Mouse (Mus musculus): ENCODE measurements at regions not wholly inside any gene's neighbourhood (a gene's known extent, or its start where the extent isn't known, plus 50 kb on each side); places are given as distances from the start of the nearest gene placed in this dataset.
"Not testable (repeated sequence)": the region's sequence is repeated elsewhere in the genome, so short reads cannot be mapped to it uniquely, and the experiment has no call there.

DNA sequence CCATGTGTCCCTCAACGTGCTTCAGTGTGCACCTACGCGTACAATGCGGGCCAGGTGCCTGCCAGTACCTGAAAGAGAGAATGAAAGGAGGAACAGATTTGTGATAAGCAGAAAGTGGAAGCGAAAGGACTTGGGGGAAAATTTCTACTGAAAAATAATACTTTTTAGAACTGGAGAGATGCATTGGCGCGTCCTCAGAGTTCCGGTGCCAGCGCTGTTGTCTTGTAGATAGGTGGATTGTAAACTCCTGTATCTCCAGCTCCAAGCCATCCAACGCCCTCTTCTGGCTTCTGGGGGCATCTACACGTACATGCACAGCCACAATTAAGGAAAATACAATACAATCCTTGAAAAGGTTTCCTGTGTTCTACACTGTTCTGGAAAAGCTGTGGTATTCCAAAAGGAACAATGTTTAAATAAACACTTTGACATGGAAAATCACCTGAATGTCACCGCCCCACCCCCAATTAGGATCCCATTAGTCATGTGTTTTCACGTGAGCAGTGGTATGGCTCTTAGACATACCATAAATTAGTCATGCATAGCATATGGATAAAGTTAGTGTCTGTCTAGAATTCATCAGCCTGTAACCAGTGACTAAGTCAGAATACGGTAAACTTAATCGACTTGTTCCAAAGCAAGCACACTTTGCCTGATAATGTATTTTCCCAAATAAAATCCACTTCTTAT lies 90.7 kb upstream of the Fam3c start:
- TF ChIP-seq MYOG (IDR thresholded peaks at IDR 0.05; ENCODE audit: control insufficient read depth, extremely low read depth, insufficient read length), result no peak
- no peak for TF ChIP-seq USF1 (IDR thresholded peaks at IDR 0.05; ENCODE audit: low read depth)
- no peak for TF ChIP-seq MAX (IDR thresholded peaks at IDR 0.05)
- TF ChIP-seq CTCF (IDR thresholded peaks at IDR 0.05; ENCODE audit: control insufficient read depth, insufficient read depth, insufficient read length), result no peak
- no peak for TF ChIP-seq FOSL1 (IDR thresholded peaks at IDR 0.05; ENCODE audit: insufficient read depth, low read length, poor library complexity, severe bottlenecking)
- Histone ChIP-seq H3K79me2 (ENCODE audit: control insufficient read depth, insufficient read depth) (no peaks in the 10 kb centered on the region), H3ac (ENCODE audit: control insufficient read depth, insufficient read length, low read depth) (no peak overlapping the region), H3K27me3 (ENCODE audit: control insufficient read depth, insufficient read depth, insufficient read length) (no peaks in the 10 kb centered on the region), H3K4me3 (ENCODE audit: insufficient read depth, poor library complexity, severe bottlenecking) (no peak overlapping the region), H3K79me3 (ENCODE audit: low read depth) (no peaks in the 10 kb centered on the region), H3K36me3 (ENCODE audit: control insufficient read depth, insufficient read depth) (no peaks in the 10 kb centered on the region)

DNA sequence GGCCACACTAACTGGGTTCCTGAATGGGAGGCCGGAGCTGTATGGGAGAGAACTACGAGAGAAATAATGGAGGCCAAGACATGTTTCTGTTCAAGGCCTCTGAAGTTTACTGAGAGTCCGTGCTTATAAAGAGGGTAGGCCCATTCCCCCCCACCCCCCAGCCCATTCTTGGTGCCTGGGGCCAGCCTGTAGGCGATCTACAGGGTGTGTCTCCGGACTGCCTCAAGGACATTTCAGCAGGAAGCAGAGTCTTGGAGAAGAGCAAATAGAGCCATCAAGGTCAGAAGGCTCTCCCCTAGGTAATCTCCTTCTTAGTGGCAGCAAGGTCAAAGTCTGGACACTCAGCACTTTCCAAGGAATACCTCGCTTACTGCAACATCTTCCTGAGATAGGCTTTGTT lies 88.8 kb upstream of the Fam3c start:
- not testable (repeated sequence) for H3K27me3 ChIP-seq (ENCODE audit: control insufficient read depth, insufficient read depth, insufficient read length); H3K79me3 ChIP-seq (ENCODE audit: low read depth); H3K79me2 ChIP-seq (ENCODE audit: control insufficient read depth, insufficient read depth)

DNA sequence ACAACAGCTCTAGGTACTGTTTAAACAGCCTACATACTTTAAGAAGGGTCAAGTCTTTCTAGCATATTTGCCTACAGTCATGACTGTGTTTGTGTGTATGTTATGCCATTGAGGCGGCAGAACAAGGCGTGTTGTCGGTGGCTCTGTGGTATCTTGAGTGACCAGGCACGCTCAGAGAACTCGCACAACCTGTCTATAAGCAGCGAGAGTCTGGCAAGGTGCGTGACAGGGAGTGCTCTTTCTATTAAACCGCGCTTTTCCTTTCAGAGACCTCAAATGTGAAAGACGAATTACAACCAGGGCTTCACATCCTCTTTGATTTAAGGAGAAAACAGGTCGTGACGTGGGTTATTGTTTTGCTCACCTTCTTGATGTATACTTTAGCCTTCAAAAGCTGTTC lies 88.2 kb upstream of the Fam3c start:
- TF ChIP-seq MAX (IDR thresholded peaks at IDR 0.05), result no peak
- TF ChIP-seq CEBPB (IDR thresholded peaks at IDR 0.05; ENCODE audit: low read depth), result no peak
- TF ChIP-seq MYOG (IDR thresholded peaks at IDR 0.05; ENCODE audit: control insufficient read depth, extremely low read depth, insufficient read length), result no peak
- no peak for TF ChIP-seq MYOD1 (IDR thresholded peaks at IDR 0.05; ENCODE audit: control insufficient read depth, insufficient read length, low read depth)
- no peak for TF ChIP-seq FOSL1 (IDR thresholded peaks at IDR 0.05; ENCODE audit: insufficient read depth, low read length, poor library complexity, severe bottlenecking)
- TF ChIP-seq USF1 (IDR thresholded peaks at IDR 0.05; ENCODE audit: low read depth), result no peak
- no peak for TF ChIP-seq CTCF (IDR thresholded peaks at IDR 0.05; ENCODE audit: control insufficient read depth, insufficient read depth, insufficient read length)
- Histone ChIP-seq H3K36me3 (ENCODE audit: control insufficient read depth, insufficient read depth) (no peaks in the 10 kb centered on the region), H3K79me2 (ENCODE audit: control insufficient read depth, insufficient read depth) (no peaks in the 10 kb centered on the region), H3ac (ENCODE audit: control insufficient read depth, insufficient read length, low read depth) (no peak overlapping the region), H3K79me3 (ENCODE audit: low read depth) (no peaks in the 10 kb centered on the region), H3K4me3 (ENCODE audit: insufficient read depth, poor library complexity, severe bottlenecking) (no peak overlapping the region), H3K27me3 (ENCODE audit: control insufficient read depth, insufficient read depth, insufficient read length) (no peaks in the 10 kb centered on the region)

More for the DNA sequence above, 88.8 kb upstream of the Fam3c start:
- H3K36me3 ChIP-seq (ENCODE audit: control insufficient read depth, insufficient read depth); H3ac ChIP-seq (ENCODE audit: control insufficient read depth, insufficient read length, low read depth); H3K4me3 ChIP-seq (ENCODE audit: insufficient read depth, poor library complexity, severe bottlenecking): not testable (repeated sequence)

DNA sequence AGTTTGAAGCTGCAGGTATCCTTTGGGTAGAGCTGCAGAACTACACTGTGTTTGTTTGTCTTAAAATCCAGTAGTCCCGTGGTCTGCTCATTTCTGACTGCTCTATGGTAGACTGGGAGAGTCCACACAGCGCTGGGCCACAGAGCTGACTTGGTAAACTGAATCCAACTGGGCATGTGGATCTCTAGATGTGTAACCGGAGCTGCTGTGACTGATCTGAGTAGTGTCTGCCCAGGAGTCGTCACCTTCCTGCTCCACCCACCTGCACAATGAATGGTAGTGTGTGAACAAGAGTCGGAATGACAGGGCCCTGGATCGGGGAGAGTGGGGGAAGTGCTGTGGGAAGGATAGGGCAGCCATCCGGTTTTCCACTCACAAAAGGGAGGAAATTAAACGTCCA lies 87.5 kb upstream of the Fam3c start:
- H3K27me3 ChIP-seq (ENCODE audit: control insufficient read depth, insufficient read depth, insufficient read length), result no peaks in the 10 kb centered on the region
- no peaks in the 10 kb centered on the region for H3K36me3 ChIP-seq (ENCODE audit: control insufficient read depth, insufficient read depth)
- no peak overlapping the region for H3ac ChIP-seq (ENCODE audit: control insufficient read depth, insufficient read length, low read depth)
- TF ChIP-seq MYOD1 (IDR thresholded peaks at IDR 0.05; ENCODE audit: control insufficient read depth, insufficient read length, low read depth), result no peak
- TF ChIP-seq MYOG (IDR thresholded peaks at IDR 0.05; ENCODE audit: control insufficient read depth, extremely low read depth, insufficient read length), result no peak
- TF ChIP-seq MAX (IDR thresholded peaks at IDR 0.05), result no peak
- TF ChIP-seq FOSL1 (IDR thresholded peaks at IDR 0.05; ENCODE audit: insufficient read depth, low read length, poor library complexity, severe bottlenecking), result no peak
- TF ChIP-seq CEBPB (IDR thresholded peaks at IDR 0.05; ENCODE audit: low read depth), result no peak
- H3K79me2 ChIP-seq (ENCODE audit: control insufficient read depth, insufficient read depth), result no peaks in the 10 kb centered on the region
- H3K4me3 ChIP-seq (ENCODE audit: insufficient read depth, poor library complexity, severe bottlenecking), result no peak overlapping the region
- no peaks in the 10 kb centered on the region for H3K79me3 ChIP-seq (ENCODE audit: low read depth)

DNA sequence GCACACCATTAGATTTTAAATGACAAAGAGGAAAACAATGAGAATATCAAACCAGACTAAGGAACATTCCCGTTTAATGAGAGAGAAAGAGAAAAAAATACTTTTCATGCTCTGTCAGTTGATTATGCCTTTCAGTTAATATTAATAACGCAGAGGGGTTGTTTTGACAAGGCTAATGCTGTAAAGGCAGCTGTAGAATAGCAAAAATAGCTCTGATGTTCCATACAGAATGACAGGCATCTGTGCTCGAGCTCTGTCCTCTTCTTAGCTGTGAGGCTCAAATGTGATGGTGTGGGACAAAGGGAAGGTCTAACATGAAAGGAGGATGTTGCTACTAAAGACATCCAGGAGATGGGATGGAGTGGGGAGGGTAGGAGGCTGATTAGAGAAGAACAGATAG lies 87.1 kb upstream of the Fam3c start:
- H3K79me3 ChIP-seq (ENCODE audit: low read depth), result no peaks in the 10 kb centered on the region
- H3K36me3 ChIP-seq (ENCODE audit: control insufficient read depth, insufficient read depth), result no peaks in the 10 kb centered on the region
- H3K27me3 ChIP-seq (ENCODE audit: control insufficient read depth, insufficient read depth, insufficient read length), result no peaks in the 10 kb centered on the region
- H3K4me3 ChIP-seq (ENCODE audit: insufficient read depth, poor library complexity, severe bottlenecking), result no peak overlapping the region
- no peaks in the 10 kb centered on the region for H3K79me2 ChIP-seq (ENCODE audit: control insufficient read depth, insufficient read depth)
- TF ChIP-seq MAX (IDR thresholded peaks at IDR 0.05), result no peak
- TF ChIP-seq CEBPB (IDR thresholded peaks at IDR 0.05; ENCODE audit: low read depth), result no peak
- TF ChIP-seq MYOD1 (IDR thresholded peaks at IDR 0.05; ENCODE audit: control insufficient read depth, insufficient read length, low read depth), result no peak
- TF ChIP-seq FOSL1 (IDR thresholded peaks at IDR 0.05; ENCODE audit: insufficient read depth, low read length, poor library complexity, severe bottlenecking), result no peak
- TF ChIP-seq CTCF (IDR thresholded peaks at IDR 0.05; ENCODE audit: control insufficient read depth, insufficient read depth, insufficient read length), result no peak
- TF ChIP-seq MYOG (IDR thresholded peaks at IDR 0.05; ENCODE audit: control insufficient read depth, extremely low read depth, insufficient read length), result no peak
- TF ChIP-seq USF1 (IDR thresholded peaks at IDR 0.05; ENCODE audit: low read depth), result no peak
- H3ac ChIP-seq (ENCODE audit: control insufficient read depth, insufficient read length, low read depth), result no peak overlapping the region

DNA sequence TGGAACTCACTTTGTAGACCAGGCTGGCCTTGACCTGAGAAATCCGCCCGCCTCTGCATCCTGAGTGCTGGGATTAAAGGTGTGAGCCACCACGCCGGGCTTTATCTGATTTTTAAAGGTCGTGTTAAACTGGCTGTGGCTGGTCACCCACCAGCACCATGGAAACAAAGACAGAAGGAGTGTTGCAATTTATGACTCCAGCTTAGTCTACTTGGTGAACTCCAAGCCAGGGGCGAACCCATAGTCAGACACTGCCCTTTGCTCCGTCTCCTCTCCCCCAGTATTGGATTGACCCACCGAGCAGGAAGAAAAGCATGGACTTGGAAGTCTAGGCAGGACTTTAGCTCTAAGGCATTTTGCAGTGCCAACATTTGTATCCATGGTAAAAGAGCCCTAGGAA lies 86.5 kb upstream of the Fam3c start:
- Histone ChIP-seq H3K27me3 (ENCODE audit: control insufficient read depth, insufficient read depth, insufficient read length) (no peaks in the 10 kb centered on the region), H3K4me3 (ENCODE audit: insufficient read depth, poor library complexity, severe bottlenecking) (no peak overlapping the region), H3ac (ENCODE audit: control insufficient read depth, insufficient read length, low read depth) (no peak overlapping the region), H3K79me2 (ENCODE audit: control insufficient read depth, insufficient read depth) (no peaks in the 10 kb centered on the region), H3K79me3 (ENCODE audit: low read depth) (no peaks in the 10 kb centered on the region), H3K36me3 (ENCODE audit: control insufficient read depth, insufficient read depth) (no peaks in the 10 kb centered on the region)
- no peak for TF ChIP-seq USF1 (IDR thresholded peaks at IDR 0.05; ENCODE audit: low read depth)
- no peak for TF ChIP-seq CTCF (IDR thresholded peaks at IDR 0.05; ENCODE audit: control insufficient read depth, insufficient read depth, insufficient read length)
- no peak for TF ChIP-seq CEBPB (IDR thresholded peaks at IDR 0.05; ENCODE audit: low read depth)
- no peak for TF ChIP-seq MYOD1 (IDR thresholded peaks at IDR 0.05; ENCODE audit: control insufficient read depth, insufficient read length, low read depth)
- TF ChIP-seq MAX (IDR thresholded peaks at IDR 0.05), result no peak
- TF ChIP-seq MYOG (IDR thresholded peaks at IDR 0.05; ENCODE audit: control insufficient read depth, extremely low read depth, insufficient read length), result no peak
- TF ChIP-seq FOSL1 (IDR thresholded peaks at IDR 0.05; ENCODE audit: insufficient read depth, low read length, poor library complexity, severe bottlenecking), result no peak

Data from C2C12 (cell line).